Mouse (Mus musculus) lung, postnatal 0 days (tissue): ENCODE measurements around the gene Cdk8.

Experiments used
- CTCF ChIP-seq: IDR thresholded peaks from 2 replicates; pipeline ENCODE4 v1.5.1; 2016; ENCODE audit warnings: antibody characterized with exemption, mild to moderate bottlenecking
- EP300 ChIP-seq: IDR thresholded peaks from 2 replicates; pipeline ENCODE4 v1.6.1; 2016; ENCODE audit warnings: antibody characterized with exemption, mild to moderate bottlenecking, control low read depth

- no peak for TF ChIP-seq CTCF
- TF ChIP-seq EP300, result no peak
These were observed 10.5 kb upstream of the Cdk8 start for GRCm38 (mm10) chr5:146220501-146220878.
